Mouse (Mus musculus) E14TG2a.4 (cell line): ENCODE results near the gene Fbxo31.

Experiments
- H3K27me3 ChIP-seq: 2 replicates; pipeline ENCODE4 v1.6.1; 2014; ENCODE audit warnings: low read length, control low read depth; ENCODE audit not compliant: insufficient read depth
- H3K36me3 ChIP-seq: 2 replicates; pipeline ENCODE4 v1.6.1; 2014; ENCODE audit warnings: low read length, control low read depth; ENCODE audit not compliant: insufficient read depth
- H3K4me1 ChIP-seq: replicated peaks from 2 replicates; pipeline ENCODE4 v1.6.1; 2014; ENCODE audit warnings: low read depth, low read length, control low read depth
- H3K4me3 ChIP-seq: replicated peaks from 2 replicates; pipeline ENCODE4 v1.5.1; 2014; ENCODE audit warnings: mild to moderate bottlenecking, low read length
- H3K9me3 ChIP-seq: 2 replicates; pipeline ENCODE4 v1.6.1; 2014; ENCODE audit warnings: low read length, control low read depth
- CTCF ChIP-seq: conservative IDR thresholded peaks from 2 replicates; pipeline ENCODE4 v1.5.1; 2014; ENCODE audit warnings: low read length
- NANOG ChIP-seq: IDR thresholded peaks from 2 replicates; pipeline ENCODE4 v1.6.1; 2014; ENCODE audit warnings: borderline replicate concordance, low read length, mixed read lengths
- POU5F1 ChIP-seq: IDR thresholded peaks from 2 replicates; pipeline ENCODE4 v1.6.1; 2014; ENCODE audit warnings: low read length, borderline replicate concordance

Fbxo31 gene

DNA sequence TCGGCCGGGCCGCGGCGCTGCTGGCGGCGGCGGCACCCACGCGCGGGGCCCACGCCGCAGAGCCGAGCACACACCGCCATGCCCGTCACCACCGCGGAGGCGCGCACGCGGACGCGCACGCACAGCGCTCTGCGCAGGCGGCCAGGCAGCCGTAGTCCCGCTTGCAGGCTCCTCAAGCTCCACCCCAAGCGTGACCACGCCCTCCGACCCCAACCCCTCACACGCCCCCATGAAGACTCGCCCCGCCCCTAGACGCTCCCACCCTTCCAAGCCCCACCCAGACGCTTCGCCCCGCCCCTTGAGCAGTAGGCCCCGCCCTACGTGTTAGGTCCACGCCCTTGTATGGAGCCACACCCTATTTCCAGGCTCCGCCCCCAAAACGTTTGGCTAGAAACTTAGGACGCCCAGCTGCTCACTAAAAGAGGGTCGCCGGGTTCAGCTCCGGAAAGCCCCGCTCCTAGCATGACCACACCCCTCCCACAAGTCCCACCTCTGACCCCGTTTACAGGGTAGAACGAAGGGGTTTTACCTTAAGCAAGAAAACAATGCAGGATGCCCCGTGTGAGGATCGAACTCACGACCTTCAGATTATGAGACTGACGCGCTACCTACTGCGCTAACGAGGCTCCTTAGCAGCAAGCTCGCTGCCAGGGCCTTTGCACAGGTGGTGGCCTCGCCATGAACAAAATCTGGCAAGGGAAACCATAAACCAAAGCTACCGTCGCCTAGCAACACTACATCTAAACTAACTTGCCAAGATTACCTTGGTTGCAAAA, at the start of gene Fbxo31:
Fbxo31 (minus strand) TSS at position 131 of the 776 bp plus-strand sequence.
- no peaks in the 10 kb centered on the region for H3K9me3 ChIP-seq
- H3K36me3 ChIP-seq: peaks cover 12% of the 10 kb centered on the region; the same call in 1 of the 2 replicates
- no peaks in the 10 kb centered on the region for H3K27me3 ChIP-seq
- peak within 1 kb of the TSS; percentile 95 for H3K4me3 ChIP-seq
- peaks cover 78% of the 10 kb centered on the region for H3K4me1 ChIP-seq
- TF ChIP-seq POU5F1 (no peak), NANOG (no peak), CTCF (no peak)

DNA sequence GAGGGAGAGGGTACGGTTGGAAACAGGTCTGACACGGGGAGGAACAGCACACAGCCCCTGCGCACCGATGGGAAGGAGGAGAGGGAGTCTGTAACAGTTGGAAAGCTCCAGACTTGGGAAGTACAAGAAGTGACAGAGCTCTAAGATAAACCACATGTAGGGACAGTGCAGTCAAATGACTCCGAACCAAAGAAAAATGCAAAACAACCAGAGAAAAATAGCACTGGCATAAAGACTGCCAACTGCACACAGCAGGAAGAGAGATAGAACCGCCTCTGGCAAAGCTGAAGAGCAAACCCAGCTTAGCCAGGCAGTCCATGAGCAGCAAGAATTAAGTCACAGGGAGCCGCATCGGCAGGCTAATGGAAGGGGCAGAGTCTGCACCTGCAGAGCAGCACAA, 44.4 kb upstream of the Fbxo31 start:
- Histone ChIP-seq H3K4me1 (peaks cover 12% of the 10 kb centered on the region), H3K4me3 (no peak overlapping the region), H3K27me3 (no peaks in the 10 kb centered on the region), H3K36me3 (peaks cover 48% of the 10 kb centered on the region), H3K9me3 (no peaks in the 10 kb centered on the region)
- TF ChIP-seq NANOG (no peak), CTCF (no peak), POU5F1 (no peak)

DNA sequence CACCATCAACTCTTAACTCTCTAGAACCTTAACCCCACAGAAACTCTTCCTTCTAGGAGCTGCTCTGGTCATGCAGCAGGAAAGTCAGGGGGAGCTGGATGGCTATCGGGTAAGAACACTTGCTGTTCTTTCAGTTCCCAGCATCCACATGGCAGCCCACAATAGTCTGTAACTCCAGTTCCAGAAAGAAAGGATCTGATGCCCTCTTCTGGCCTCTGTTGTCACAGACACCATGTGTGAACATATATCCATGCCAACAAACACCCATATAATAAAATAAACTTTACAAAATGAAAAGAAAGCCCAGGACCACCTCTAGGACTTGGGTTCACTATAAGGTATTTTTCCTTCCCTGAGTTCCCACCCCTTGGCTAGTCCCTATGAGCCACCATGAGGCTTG, 43.3 kb upstream of the Fbxo31 start:
- H3K4me3 ChIP-seq: no peak overlapping the region
- TF ChIP-seq NANOG: no peak
- no peak for TF ChIP-seq POU5F1
- TF ChIP-seq CTCF: no peak
- no peaks in the 10 kb centered on the region for H3K27me3 ChIP-seq
- peaks cover 12% of the 10 kb centered on the region for H3K4me1 ChIP-seq
- H3K36me3 ChIP-seq: peaks cover 49% of the 10 kb centered on the region
- H3K9me3 ChIP-seq: no peaks in the 10 kb centered on the region

DNA sequence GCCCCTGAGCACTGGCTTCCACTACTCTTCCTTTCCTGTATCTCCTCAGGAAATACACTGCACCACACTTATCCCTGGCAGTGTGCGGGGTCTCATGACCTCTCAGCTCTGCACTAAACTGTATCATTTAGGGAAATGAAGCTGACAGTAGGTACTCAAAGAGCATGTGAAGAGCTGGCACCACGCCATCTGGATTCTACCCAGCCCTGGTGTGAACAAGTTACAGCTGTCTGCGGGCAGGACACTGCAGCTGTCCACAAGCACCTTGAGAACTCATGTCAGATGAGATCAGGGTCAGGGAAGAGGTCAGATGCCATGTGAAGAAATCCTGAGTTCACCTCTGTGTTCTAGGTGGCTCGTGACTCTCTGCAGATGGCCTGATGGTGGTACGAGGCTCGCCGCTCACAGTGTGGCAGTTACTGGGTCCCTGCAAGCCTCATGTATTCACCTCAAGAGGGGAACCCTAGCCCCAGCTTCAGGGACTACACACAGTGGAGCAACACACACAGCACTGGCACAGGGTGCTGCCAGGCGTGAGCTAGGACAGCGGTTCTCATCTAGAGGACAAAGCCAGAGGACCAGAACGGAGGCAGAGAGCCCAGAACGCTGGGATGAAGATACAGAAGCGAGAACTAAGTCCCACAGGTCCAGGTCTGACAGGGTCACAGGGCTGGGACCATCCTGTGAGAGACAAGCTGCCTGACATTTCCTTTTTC, 42.4 kb upstream of the Fbxo31 start:
- no peak for TF ChIP-seq CTCF
- TF ChIP-seq POU5F1: no peak
- no peak for TF ChIP-seq NANOG
- Histone ChIP-seq H3K9me3 (no peaks in the 10 kb centered on the region), H3K4me3 (no peak overlapping the region), H3K27me3 (no peaks in the 10 kb centered on the region), H3K4me1 (peaks cover 12% of the 10 kb centered on the region), H3K36me3 (peaks cover 49% of the 10 kb centered on the region)

DNA sequence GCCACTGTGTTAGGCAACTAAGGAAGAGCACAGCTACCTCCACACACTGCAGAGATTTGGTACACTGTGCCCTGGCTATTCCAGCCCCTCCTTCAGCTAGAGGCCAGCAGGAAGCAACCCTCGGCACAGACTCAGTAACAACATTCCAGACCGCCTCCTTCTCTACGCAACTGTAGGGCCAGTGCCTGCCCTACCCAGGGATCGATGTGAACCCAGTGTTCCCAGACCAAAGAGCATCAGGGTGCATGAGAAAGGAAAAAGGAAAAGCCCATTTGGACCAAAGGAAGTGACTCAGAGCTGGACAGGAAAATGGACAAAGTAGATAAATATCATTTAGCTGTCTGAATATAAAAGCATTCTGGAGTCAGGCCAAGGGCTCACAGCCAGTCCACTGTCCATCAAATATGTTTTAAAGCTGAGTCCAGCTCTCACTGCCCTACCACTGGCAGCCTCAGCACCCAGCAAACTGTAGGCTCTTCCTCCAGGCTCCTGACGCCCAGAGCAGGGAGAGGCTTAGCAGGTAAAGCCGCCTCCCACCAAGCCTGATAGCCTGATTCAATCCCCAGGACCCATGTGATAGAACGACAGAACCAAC, 40.9 kb upstream of the Fbxo31 start:
- H3K4me1 ChIP-seq: 0 out of 2 replicates have a peak, but pooled peaks cover 8% of the 10 kb centered on the region
- no peak overlapping the region for H3K4me3 ChIP-seq
- TF ChIP-seq CTCF (no peak), POU5F1 (no peak), NANOG (no peak)
- H3K9me3 ChIP-seq: no peaks in the 10 kb centered on the region
- peaks cover 48% of the 10 kb centered on the region for H3K36me3 ChIP-seq
- no peaks in the 10 kb centered on the region for H3K27me3 ChIP-seq

DNA sequence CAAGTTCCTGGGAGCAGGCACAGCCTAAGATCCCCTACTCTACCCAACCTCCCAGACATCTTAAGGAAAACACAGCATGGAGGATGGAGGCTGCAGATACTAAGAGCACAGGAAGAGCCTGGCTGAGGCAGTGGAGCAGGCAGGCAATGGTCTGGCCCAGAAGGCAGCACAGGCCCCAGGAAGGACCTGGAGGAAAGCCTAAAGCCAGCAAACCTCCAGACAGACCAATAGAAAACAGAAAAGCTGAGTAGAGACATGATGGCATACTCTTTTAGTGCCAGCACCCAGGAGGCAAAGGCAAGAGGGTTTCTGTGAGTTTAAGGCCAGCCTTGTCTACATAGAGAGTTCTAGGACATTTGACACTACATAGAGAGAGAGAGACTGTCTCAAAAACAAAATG, 34.8 kb upstream of the Fbxo31 start:
- no peaks in the 10 kb centered on the region for H3K9me3 ChIP-seq
- no peak overlapping the region for H3K4me3 ChIP-seq
- 0 out of 2 replicates have a peak, but pooled peaks cover 4% of the 10 kb centered on the region for H3K4me1 ChIP-seq
- no peaks in the 10 kb centered on the region for H3K27me3 ChIP-seq
- TF ChIP-seq CTCF: no peak
- TF ChIP-seq POU5F1: no peak
- TF ChIP-seq NANOG: no peak
- H3K36me3 ChIP-seq: peaks cover 71% of the 10 kb centered on the region

DNA sequence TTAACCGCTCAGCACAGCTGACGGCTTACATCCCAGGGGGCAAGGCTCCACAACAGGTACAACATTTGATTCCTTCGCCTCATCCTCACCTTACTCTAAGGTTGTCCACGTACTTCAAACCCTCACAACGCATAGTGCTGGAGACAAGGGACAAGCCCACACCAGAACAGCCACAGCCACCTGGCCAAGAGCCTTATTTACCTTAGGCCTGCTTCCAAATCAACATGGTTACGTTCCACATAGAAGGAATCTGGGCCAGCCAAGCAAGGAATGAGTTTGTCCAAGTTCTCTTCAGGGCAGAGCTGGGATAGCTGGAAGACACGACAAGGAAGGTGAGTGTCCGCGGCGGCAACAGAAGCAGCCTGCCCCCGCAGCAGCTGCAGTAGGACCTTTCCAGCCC, 31.3 kb upstream of the Fbxo31 start:
- no peak for TF ChIP-seq NANOG
- TF ChIP-seq CTCF: no peak
- TF ChIP-seq POU5F1: no peak
- Histone ChIP-seq H3K9me3 (no peaks in the 10 kb centered on the region), H3K4me1 (peaks cover 21% of the 10 kb centered on the region), H3K27me3 (no peaks in the 10 kb centered on the region), H3K4me3 (no peak overlapping the region), H3K36me3 (peaks cover 73% of the 10 kb centered on the region)

DNA sequence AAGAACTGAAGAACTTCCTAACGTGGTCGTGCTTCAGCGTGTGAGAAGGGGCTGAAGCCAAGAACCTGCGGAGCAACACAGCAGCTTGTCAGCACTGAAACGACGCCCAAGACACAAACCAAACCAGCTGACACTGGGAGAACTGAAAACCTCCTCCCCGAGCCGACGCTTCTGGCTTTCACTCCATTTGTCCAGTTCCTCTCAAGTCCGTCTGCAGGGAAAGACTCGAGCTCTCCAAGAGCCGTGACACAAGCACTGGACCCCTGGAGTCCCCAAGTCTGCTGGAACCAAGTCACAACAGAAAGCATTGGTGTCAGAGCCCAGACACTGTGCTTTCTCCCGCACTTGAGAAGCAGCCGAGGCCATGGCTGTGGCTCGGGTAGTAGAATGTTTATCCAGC, 30.6 kb upstream of the Fbxo31 start:
- peaks cover 79% of the 10 kb centered on the region for H3K36me3 ChIP-seq
- peaks cover 28% of the 10 kb centered on the region for H3K4me1 ChIP-seq
- TF ChIP-seq CTCF (no peak), POU5F1 (no peak), NANOG (no peak)
- no peaks in the 10 kb centered on the region for H3K27me3 ChIP-seq
- no peaks in the 10 kb centered on the region for H3K9me3 ChIP-seq
- H3K4me3 ChIP-seq: no peak overlapping the region

DNA sequence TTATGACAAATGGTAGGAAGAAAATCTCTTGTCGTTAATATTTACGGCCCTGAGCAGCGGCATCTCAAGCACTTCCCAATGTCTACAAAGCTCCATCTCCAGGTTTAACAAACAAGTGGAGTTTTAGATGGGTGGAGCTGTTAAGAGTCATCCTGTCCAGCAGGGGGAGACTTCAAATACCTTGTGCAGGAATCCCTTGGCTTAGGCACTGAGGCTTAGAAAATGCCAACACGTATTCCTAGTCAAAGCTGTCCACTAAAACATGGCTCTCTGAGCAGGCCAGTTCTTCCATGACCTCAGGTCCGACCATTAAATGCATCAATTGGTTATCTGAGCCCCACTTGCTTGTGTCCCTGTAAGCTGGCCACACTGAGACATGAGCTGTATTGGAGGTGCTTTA, 29.1 kb upstream of the Fbxo31 start:
- Histone ChIP-seq H3K4me3 (no peak overlapping the region), H3K27me3 (no peaks in the 10 kb centered on the region), H3K36me3 (peaks cover 84% of the 10 kb centered on the region), H3K4me1 (peaks cover 35% of the 10 kb centered on the region), H3K9me3 (no peaks in the 10 kb centered on the region)
- TF ChIP-seq NANOG (no peak), CTCF (peak; percentile 57)
